Mouse (Mus musculus): ENCODE data around the gene Plekhf1.

Plekhf1 gene

DNA sequence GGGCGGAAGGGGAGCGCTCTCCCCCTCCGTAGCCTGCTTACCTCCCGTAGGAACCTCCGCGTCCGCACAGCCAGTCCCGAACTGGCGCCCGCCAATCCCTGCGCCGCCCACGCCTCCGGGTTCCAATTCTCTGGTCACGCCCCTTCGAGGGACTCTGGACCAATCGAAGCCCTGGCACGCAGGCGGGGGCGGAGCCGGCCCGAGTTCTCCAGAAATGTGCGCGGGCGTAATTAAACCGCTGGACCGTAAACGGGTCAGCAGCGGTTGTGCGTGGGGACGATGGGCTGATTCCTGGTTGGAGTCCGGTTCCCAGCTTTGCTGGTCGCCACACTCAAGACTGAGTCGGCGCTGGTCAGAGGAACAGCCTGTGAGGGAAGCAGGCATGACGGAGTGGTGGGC lies at the start of gene Plekhf1:
Gene Plekhf1, minus strand, starts transcription at position 117 of the 399 bp plus-strand sequence.
- peak; percentile 88 for DNase-seq

DNA sequence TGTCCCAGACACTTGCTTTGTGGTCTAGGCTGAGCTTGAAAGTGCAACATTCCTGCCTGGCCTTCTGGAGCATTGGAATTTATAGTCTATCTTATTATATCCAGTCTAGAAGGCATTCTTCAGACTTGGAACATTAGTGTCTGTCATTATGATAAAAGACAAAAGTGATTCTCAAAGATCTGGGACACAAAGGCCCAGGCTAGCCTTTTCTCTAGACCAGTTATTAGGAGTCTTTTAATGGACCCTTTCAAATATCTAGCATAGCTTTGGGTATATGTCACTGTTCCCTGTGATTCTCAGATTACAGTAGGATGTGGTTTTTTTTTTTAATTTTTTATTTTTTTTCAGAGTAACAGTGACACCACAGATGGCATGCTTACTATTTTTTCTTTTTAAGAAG lies 44.7 kb upstream of the Plekhf1 start:
- no peak for DNase-seq

DNA sequence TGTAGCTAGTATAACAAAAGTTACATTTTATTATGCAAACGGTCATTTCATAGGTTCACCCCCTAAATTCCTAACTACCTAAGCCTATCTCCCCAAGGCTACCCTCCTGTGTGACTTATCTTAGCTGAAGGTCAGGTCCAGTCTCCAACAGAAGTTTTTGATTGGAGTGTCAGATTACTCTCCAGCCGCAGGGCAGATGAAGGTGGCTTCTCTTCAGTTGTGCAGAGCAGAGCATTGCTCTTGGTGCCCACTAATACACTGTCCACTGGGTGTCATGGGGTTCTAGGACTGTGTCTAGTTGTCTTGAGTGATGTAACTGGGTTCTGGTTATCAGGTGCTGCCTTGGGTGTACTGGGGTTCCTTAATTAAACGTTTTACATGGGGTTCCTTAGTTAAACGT lies 44.0 kb upstream of the Plekhf1 start:
- DNase-seq = no peak

DNA sequence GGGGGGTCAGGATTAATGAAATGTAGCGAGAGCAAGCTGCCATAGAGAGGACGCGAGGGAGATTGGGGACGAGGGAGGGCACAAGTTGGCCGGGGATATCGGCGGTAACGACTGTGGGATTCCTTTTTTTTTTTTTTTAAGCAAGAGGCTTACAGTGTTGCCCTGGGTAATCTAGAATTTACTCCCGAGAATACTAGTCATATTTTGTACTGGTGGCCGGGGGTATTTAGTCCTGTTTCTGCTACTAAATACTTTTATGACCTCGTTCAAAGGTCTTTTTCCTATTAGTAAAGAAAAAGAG lies 43.6 kb upstream of the Plekhf1 start:
- no peak for DNase-seq

DNA sequence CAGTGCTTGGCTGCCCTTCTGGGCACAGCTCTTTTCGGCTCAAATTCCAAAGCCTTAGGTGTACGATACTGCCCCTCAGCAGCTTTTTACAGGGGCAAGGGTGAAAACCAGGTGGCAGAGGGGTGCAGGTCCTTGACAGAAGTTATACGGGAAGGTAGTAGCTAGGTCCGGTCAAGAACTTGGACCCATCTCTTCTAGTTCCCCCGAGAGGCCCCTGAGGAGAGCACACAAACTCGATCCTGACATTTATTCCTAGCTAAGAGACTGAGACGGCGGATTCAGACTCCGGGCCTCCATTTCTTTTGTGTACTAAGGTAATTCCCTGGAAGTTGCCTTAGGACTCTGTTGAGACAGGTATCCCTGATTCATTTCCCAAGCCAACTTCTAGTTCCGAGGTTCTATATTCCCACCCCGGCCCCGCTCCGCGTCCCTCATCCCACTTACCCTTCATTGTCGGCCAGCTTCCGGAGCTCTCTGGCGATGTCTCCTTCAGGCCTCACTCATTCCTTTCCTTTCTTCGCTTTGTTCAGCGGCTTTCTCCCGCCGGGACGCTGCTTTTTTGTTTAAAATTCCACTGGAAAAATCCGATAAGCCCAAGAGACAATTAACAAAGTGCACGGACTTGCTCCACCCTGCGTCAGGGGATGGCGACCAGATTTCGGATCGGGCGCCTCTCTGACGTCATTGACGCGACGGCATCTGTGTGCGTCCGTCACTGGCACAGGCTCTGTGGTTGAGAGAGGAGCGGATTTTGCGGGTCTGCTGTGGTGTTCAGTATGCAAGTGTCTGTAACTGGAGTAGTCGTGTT lies 43.1 kb upstream of the Plekhf1 start, which contains the start of gene Pop4:
Gene Pop4, minus strand, starts transcription at position 721 of the 808 bp plus-strand sequence.
- DNase-seq = peak; percentile 89

DNA sequence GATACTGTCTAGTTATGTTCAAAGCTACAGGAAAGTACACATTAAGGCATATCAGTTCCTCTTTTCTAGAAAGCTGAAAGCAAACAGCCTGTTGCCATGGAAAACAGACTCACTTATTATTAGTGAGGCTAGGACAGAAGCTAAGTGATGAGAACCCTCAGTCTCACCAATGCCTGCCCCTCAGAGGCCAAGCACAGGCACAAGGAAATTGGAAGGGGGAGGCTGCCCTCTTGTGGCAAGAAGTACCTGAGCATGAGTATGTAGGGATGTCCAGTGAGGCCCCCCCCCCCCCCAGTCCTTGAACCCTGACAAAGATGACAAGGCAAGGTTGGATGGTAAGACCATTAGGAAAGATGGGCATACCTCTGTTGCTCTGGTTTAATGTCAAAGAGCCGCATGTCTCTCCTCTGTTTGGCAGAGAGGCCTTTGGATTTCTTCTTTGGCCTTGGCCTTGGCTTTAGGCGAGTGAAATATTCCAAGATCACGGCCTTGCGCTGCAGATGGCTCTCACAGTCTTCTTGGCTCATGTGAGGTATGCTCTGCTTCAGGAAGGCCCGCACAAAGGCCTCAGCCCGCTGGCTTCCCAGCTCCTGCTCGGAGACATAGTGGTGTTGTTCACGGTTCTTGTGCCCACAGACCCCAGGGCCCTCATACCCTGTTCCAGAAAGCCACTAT lies 39.3 kb upstream of the Plekhf1 start:
- DNase-seq = peak; percentile 48

DNA sequence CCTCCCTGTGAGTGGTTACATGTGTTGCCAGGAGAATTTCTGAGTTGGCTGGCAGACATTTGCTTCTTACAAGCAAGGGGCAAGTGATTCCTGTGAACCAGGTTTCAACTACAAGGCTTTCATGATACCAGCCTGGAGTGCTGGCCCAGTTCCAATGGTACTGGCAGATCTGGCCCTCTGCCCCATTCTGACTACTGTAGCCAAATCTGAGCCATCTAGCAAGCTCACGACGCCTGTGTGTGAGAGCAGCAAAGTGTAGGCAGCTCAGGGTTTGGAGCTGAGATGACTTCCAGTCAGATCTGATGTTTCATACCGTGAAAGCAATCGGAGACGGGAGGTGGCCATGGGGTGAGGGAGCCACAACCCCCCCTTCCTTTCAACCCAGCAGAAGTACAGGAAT lies 34.6 kb upstream of the Plekhf1 start:
- DNase-seq = no peak

DNA sequence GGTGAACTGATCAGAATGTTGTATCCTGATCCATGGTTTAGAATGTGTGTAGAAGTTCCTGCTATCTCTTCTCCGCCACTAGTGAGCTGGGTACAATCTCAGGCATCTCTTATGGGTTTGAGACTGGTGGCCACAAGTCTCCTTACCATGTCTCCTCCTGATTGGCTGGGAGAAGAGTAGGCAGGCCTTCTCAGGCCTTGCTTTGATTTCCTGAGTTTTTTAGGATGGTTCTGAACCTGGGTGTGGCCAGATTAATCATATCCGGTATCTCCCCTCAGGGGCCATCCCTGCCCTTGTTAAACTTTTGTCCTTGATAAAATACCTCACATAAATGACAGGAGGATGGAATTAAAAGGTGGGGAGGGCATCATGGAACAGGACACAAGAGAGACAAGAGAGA lies 31.8 kb upstream of the Plekhf1 start:
- DNase-seq = no peak

DNA sequence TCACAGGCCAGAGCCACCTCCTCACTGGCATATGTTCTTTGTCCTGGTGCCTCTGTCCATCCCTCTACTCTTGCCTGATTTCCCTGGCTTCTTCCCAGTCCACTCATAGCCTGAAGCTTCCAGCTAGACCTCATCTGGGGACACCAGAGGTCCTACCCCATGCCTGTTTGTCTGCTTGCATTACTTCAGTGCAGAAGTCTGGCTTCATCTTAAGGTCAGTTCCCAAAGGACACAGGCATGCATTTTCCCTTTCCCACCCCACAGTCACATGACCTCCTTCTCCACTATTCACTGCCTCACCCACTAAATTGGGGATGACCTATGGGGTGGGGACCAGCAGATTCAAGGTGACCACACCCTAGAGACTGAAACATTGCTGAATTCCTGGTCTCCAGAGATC lies 25.6 kb upstream of the Plekhf1 start:
- DNase-seq = no peak

DNA sequence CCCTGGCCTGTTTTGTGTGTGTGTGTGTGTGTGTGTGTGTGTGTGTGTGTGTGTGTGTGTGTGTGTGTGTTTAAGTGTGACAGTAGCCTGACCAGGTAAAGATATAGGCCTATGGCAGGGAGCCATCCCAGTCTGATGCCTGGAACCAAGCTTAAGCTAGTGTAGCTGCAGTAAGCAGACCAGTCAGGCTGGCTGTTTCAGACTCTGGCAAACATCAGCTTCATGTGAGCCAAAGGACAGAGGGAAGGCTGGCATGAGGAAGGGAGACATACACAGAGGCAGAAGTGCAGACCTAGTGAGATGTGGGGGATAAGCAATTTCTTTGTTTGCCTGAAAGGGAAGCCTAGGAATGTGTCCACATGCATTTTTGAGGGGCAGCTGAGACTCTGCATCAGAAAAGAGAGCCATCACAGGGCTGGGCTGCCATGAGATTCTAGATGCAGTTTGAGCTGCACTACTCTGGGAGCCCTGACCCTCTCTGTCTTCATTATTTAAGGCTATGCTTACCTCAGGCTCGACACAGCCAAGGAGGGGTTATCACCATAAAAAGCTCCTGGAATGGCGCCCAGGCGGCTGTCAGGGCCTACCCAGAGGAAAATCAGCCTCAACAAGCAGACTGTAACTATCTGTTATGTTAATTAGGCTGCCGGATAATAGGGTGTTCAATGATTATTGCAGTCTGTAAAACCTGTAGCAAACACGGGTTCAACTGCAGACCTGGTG lies 23.8 kb upstream of the Plekhf1 start:
- no peak for DNase-seq

DNA sequence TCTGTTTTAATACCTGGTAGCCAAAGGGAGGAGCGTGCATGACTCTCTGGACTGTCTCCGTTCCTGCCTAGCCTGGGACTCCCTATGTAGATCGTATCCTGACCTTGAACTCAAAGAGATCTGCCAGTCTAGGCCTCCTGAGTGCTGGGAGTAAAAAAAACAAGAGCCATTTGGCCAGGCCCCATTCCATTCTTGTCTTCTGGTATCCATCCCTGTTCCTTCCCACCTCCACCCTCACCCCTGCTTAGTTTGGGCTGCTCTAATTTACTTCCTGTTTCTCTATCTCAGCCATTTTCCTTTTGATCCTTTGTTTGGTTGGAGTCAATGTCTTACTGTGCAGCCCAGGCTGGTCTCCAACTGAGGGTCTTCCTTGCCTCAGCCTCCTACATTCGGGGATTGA lies 14.6 kb upstream of the Plekhf1 start:
- no peak for DNase-seq

DNA sequence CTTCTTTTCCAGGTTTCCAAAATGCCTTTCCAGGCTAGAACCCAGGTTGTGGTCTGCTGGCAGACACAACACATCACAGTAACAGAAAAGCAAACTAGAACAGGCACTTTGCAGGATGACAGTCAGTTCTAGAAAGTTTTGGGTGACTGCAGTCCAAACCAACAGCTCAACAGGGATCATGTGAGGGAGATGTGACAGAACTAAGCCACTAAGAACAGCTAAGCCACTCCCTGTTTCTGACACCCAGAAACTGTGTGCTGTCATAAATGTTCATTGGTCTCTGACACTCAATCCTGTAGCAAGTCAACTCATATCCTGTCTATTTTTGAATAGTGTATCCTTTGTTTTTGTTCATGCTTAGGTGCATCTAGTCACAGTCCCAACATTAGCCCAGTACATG lies 9.3 kb upstream of the Plekhf1 start:
- DNase-seq = no peak

DNA sequence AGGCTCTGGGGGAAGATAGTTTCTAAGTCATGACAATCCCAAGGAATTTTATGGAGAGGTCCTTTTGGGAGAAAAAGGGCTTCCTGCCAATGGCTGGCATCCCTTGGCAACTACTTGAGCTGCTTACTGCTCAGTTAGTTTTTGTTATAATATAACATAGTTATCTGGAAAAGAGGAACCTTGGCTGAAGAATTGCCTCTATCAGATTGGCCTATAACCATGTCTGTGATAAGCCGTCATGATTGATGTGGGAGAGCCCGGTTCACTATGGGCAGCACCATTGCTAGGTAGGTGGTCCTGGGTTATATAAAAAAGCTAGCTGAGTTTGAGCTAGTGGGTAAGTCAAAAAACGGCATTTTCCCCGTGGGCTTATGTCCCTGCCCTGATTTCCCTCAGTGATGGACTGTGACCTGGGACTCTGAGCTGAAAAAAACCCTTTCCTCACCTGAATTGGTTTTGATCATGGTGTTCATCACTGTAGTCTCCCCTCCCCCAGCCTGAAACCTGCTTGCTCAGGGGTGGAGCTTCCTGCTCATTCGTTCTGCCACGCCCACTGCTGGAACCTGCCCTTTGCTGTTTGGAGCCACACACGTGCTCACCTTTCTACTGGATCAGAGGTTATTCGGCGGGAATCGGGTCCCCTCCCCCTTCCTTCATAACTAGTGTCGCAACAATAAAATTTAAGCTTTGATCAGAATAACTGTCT lies 8.7 kb upstream of the Plekhf1 start:
- no peak for DNase-seq

DNA sequence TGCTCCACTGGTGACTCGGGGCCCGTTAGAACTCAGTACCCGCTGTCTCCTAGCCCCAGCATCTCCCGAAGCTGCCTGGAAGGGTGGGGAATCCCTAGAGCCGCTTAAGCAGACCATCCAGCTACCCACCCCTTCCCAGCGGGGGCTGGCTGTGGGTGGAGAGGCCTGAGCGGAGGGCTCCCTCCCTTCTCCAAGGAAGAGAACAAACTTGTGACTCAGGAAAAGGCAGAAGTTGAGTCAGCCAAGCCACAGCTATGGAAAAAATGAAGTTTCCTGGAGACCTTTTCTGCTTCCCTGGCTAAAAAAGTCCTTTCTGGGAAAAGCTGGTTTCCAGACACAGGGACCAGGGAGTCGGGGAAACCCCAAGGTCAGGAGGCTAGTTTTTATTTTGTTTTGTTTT lies 2.5 kb upstream of the Plekhf1 start:
- no peak for DNase-seq

DNA sequence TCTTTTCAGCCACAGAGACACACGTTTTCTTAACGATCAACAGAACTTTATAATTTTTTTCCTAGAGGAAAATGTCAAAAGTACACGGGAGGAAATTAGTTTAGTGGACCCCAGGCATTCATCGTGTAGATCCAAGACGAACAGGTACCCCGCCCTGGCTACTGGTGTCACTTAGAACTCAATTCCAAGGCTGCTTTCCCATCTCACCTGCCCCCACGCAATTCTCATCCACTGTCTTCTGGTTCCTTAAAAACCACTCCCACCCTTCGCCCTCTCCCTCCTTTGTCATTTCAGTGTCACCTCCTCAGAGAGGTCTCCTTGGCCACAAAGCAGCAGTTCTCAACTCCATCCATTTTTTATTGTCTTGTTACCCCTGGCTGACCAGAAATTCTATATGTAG lies 513 bp upstream of the Plekhf1 start:
- no peak for DNase-seq

DNA sequence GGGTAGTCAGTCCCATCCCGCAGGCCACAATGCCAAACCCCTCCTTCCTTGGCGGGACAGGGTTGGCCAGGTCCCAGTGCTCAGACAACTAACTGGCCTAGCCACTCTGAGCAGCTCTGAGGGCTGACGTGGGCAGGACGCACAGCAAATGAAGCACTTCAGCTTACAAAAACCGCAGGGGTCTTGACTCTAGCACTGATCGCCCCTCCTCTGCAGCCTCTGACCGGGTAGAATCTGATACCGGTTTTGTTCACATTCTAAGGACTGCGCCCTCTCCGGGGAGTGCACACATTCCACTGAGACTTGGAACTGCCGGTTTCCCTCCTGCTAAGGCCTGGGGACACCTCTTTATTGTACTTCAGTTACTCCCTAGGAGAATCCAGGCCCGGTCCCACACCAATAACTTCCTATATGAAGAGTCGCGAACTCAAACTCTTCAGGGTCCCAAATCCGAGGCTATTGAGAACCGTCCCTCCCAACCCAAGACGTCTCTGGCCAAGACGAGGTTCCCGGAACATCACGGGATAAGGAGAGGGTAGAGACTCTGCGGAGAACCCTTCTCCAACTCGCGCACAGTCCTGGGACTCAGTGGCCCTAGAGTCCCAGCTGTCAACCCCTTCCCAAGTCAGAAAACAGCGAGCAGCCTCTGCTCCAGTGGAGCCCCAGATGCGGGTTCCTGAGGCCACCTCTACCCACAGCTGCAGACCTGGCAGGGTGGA lies 476 bp downstream of the Plekhf1 start:
- DNase-seq = peak; percentile 40

DNA sequence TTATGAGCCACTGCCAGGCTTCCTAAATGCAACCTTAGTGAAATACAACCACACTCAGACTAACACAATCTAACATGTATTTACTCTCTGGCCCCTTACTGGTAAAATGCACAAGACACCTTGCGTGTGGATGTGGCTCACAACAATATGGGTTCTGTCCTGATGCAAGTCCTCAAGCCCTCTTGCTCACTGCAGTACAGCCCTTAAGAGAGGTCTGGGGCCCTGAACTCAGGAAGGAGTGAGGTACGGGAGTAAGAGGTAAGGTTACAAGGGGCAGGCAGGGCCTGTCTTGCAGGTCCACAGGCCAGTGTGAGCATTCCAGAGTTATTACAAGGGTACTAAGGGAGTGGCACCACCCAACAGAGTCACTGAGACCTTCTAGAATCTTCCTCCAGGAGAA lies 1.6 kb downstream of the Plekhf1 start:
- no peak for DNase-seq

DNA sequence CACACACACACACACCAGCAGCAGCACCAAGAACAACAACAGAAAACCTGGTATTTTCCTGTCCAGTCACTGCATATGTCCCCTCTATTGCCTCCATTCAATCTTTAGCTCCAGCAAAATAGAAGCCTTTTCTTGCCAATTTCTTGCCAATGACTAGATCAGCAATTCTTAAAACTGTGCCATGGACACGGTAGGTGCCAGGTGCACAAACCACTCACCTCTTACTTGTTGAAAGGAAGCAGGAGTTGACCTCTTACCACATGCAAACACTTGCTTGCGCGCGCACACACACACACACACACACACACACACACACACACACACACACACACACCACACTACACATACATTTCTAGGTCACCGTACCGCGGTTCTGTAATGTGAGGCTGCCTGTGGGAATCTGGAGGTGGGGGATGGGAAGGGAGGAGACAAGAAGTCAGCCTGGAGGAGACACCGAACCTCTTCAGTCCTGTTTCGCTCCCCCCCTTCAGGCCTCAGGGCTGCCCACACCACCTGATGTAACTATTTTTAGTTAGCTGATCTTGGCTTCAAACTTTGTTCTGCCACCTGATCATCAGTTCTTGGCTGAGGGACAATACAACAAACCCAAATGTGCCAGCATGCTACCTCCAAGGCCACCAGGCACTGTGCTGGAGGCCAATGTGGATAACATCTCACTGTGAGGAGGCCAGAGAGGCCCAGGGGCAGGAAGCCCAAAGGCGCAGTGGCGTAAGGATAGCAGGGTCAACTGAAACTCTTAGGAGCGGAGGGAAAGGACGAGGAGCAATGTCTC lies 3.0 kb downstream of the Plekhf1 start:
- DNase-seq = peak; percentile 62

DNA sequence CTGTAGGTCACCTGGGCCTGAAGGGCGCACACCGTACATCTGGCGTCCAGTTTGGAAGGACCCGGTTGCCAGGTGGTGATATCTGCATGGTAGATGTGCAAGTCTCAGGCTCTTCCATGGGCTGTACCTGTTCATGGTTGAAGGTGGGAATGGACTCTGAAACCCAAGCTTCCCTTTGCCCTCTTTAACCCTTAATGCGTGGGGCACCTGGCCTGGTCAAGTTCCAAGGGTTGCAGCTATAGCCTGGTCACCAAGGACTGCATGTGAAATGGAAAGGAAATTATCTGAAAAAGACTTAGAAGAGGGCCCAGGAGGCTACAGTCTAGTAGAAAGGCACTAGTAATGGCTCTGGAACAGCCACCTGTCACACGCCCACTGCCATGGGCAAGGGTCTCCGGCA lies 7.0 kb downstream of the Plekhf1 start:
- DNase-seq = no peak

DNA sequence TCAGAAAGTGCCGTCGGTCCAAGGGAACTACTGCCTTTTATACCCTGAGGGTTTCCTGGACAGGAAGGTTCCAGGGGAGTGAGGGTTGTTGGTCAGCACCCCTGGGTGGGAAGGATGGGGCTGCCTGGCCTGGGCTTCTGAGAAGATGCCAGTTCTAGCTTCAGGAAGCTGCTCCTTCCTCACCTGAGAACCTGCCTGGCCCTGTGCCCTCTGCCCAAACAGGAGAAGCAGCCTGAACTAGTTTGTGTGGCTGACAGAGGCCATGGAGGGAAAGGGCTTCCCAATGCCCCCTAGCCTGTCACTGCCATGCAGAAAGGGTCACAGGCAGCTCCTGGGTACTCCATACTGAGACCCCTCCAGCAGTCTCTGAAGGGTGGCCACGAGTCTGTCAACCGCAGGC lies 8.3 kb downstream of the Plekhf1 start:
- no peak for DNase-seq

DNA sequence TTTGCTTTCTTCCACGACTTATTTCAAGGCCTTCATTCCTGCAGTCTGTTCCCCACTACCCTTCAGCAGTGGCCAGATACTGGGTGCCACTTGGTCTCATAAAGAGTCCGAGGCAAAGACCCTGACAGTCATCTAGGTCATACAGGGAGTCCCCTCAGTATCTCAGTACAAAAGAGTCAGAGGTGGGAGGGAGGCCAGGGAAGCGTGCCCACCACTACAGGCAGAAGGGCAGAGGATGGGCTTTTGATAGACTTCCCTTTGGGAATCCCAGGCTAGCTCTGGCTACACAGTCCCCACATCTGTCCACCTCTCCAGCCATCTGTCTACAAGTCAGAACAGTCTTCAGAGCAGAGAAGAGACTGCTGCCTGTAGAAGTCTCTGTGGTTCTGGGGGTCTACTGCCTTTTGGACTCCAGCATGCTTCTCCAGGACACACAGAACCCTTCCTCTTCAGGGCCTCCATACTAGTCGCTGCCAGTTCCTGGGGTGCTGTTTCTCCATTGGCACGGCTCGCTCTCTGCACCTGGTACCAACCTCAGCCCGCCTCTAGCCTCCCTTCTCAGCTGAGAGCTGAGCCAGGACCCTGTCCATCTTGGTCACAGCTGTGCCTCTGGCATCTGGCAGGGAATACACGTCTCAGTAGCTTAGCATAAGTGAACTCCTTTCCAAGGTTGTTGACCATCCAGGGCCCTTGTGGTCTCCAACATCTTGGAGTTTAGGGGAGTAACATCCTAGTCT lies 9.0 kb downstream of the Plekhf1 start:
- no peak for DNase-seq
